Mouse (Mus musculus): ENCODE data around the gene Ncoa3. TPM values are rescaled to one million over a fixed set of nuclear protein-coding genes. Genes with fewer than 3 reads are reported as not detected.
A peak's percentile ranks its signal among the peaks of the same experiment; 100 is the strongest.

The Ncoa3 gene
- total RNA-seq, 1 experiment: 83.4 TPM

- Histone ChIP-seq H3K4me1 (ENCODE audit: control insufficient read depth in 2 of 2, insufficient read depth in 2 of 2, low read length in 2 of 2, poor library complexity in 1 of 2) (peaks cover 21 to 28% of the 10 kb centered on the region in 2 experiments), H3K27ac (ENCODE audit: insufficient read depth, low read depth, low read length, poor library complexity, severe bottlenecking) (peak overlapping the region; percentile 96), H3K36me3 (ENCODE audit: control insufficient read depth, insufficient read depth, low read length, poor library complexity, severe bottlenecking) (no peaks in the 10 kb centered on the region), H3K9me3 (ENCODE audit: control insufficient read depth, insufficient read depth, low read depth, low read length) (no peaks in the 10 kb centered on the region), H3K4me3 (ENCODE audit: insufficient read depth in 1 of 2, low read depth in 1 of 2, low read length in 2 of 2, poor library complexity in 1 of 2, severe bottlenecking in 1 of 2) (no peak overlapping the region), H3K9ac (ENCODE audit: insufficient read depth, low read depth, low read length, poor library complexity, severe bottlenecking) (peak overlapping the region; percentile 3; the same call in 1 of the 2 replicates)
- no peak for DNase-seq (ENCODE audit: low read depth, low spot score)
- in situ Hi-C loops (cut with MboI; ENCODE audit: low sequenced_read_pairs in 2 of 2, unreplicated experiment in 2 of 2): no loop called here
- TF ChIP-seq ZNF384 (IDR thresholded peaks at IDR 0.05; ENCODE audit: low read depth, low read length) (no peak), HCFC1 (IDR thresholded peaks at IDR 0.05; ENCODE audit: borderline replicate concordance, insufficient read depth, low read length) (no peak), MAFK (IDR thresholded peaks at IDR 0.05; ENCODE audit: insufficient read depth, low read depth, low read length) (no peak), ZC3H11A (IDR thresholded peaks at IDR 0.05; ENCODE audit: borderline replicate concordance, low read depth, low read length) (no peak), CHD2 (IDR thresholded peaks at IDR 0.05; ENCODE audit: low read depth, low read length) (no peak)
Observed at GRCm38 (mm10) chr2:165970767-165971166, 21.7 kb upstream of the Ncoa3 start.

DNA sequence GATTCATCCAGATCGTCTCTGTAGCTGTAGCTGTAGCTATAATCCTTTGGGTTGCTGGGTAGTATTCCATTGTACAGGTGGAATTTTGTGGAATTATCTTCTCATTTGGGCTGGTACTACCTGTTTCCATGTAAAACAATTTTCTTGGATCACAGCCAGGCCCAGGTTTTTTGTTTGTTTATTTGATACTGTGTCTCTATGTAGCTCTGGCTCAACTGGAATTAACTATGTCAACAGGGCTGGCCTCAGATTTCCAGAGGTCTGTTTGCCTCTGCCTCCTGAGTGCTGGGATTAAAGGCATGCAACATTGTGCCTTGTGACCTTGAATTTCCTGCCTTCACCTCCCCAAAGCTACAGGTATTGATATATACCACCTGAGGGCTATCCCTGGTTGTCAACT is 18.1 kb upstream of the Ncoa3 start:
- Histone ChIP-seq H3K36me3 (ENCODE audit: control insufficient read depth, insufficient read depth, low read length, poor library complexity, severe bottlenecking) (no peaks in the 10 kb centered on the region), H3K27ac (ENCODE audit: insufficient read depth, low read depth, low read length, poor library complexity, severe bottlenecking) (no peak overlapping the region), H3K9me3 (ENCODE audit: control insufficient read depth, insufficient read depth, low read depth, low read length) (no peaks in the 10 kb centered on the region), H3K4me1 (ENCODE audit: control insufficient read depth in 2 of 2, insufficient read depth in 2 of 2, low read length in 2 of 2, poor library complexity in 1 of 2) (peaks cover 12 to 30% of the 10 kb centered on the region in 2 experiments), H3K4me3 (ENCODE audit: insufficient read depth in 1 of 2, low read depth in 1 of 2, low read length in 2 of 2, poor library complexity in 1 of 2, severe bottlenecking in 1 of 2) (no peak overlapping the region), H3K9ac (ENCODE audit: insufficient read depth, low read depth, low read length, poor library complexity, severe bottlenecking) (no peak overlapping the region)
- in situ Hi-C loops (cut with MboI; ENCODE audit: low sequenced_read_pairs in 2 of 2, unreplicated experiment in 2 of 2): no loop called here
- no peak for DNase-seq (ENCODE audit: low read depth, low spot score)
- TF ChIP-seq ZC3H11A (IDR thresholded peaks at IDR 0.05; ENCODE audit: borderline replicate concordance, low read depth, low read length) (no peak), HCFC1 (IDR thresholded peaks at IDR 0.05; ENCODE audit: borderline replicate concordance, insufficient read depth, low read length) (no peak), CHD2 (IDR thresholded peaks at IDR 0.05; ENCODE audit: low read depth, low read length) (no peak), MAFK (IDR thresholded peaks at IDR 0.05; ENCODE audit: insufficient read depth, low read depth, low read length) (no peak), ZNF384 (IDR thresholded peaks at IDR 0.05; ENCODE audit: low read depth, low read length) (no peak)

- in situ Hi-C loops (cut with MboI; ENCODE audit: low sequenced_read_pairs in 2 of 2, unreplicated experiment in 2 of 2): no loop called here
- DNase-seq (ENCODE audit: low read depth, low spot score): no peak
- Histone ChIP-seq H3K9ac (ENCODE audit: insufficient read depth, low read depth, low read length, poor library complexity, severe bottlenecking) (no peak overlapping the region), H3K36me3 (ENCODE audit: control insufficient read depth, insufficient read depth, low read length, poor library complexity, severe bottlenecking) (no peaks in the 10 kb centered on the region), H3K4me3 (ENCODE audit: insufficient read depth in 1 of 2, low read depth in 1 of 2, low read length in 2 of 2, poor library complexity in 1 of 2, severe bottlenecking in 1 of 2) (no peak overlapping the region), H3K27ac (ENCODE audit: insufficient read depth, low read depth, low read length, poor library complexity, severe bottlenecking) (peak overlapping the region; percentile 79), H3K9me3 (ENCODE audit: control insufficient read depth, insufficient read depth, low read depth, low read length) (no peaks in the 10 kb centered on the region), H3K4me1 (ENCODE audit: control insufficient read depth in 2 of 2, insufficient read depth in 2 of 2, low read length in 2 of 2, poor library complexity in 1 of 2) (peaks cover 14 to 24% of the 10 kb centered on the region in 2 experiments)
- no peak for TF ChIP-seq ZNF384 (IDR thresholded peaks at IDR 0.05; ENCODE audit: low read depth, low read length)
- no peak for TF ChIP-seq HCFC1 (IDR thresholded peaks at IDR 0.05; ENCODE audit: borderline replicate concordance, insufficient read depth, low read length)
- no peak for TF ChIP-seq CHD2 (IDR thresholded peaks at IDR 0.05; ENCODE audit: low read depth, low read length)
- no peak for TF ChIP-seq ZC3H11A (IDR thresholded peaks at IDR 0.05; ENCODE audit: borderline replicate concordance, low read depth, low read length)
- TF ChIP-seq MAFK (IDR thresholded peaks at IDR 0.05; ENCODE audit: insufficient read depth, low read depth, low read length): no peak
Observed at GRCm38 (mm10) chr2:165976186-165976585, 16.2 kb upstream of the Ncoa3 start.

DNA sequence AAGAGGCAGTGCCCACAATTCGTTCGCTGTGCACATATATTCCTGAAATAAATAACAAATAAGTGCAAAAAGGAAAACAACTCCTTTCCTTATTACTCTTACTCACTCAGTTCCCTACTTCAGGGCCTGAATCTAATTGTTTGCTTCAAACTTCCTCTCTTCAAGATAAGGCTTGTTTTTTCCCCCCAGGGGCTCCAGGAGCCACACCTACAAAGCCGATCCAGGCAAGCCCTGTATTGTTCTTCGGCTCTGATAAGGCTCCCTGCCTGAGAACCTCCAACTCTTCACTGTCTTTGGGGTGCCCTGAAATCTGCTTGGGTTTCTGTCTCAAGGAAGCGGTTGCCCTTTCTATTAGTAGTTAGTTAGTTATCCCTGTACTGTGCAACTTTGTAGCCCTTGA is 15.6 kb upstream of the Ncoa3 start:
- in situ Hi-C loops (cut with MboI; ENCODE audit: low sequenced_read_pairs in 2 of 2, unreplicated experiment in 2 of 2): no loop called here
- Histone ChIP-seq H3K4me3 (ENCODE audit: insufficient read depth in 1 of 2, low read depth in 1 of 2, low read length in 2 of 2, poor library complexity in 1 of 2, severe bottlenecking in 1 of 2) (no peak overlapping the region), H3K36me3 (ENCODE audit: control insufficient read depth, insufficient read depth, low read length, poor library complexity, severe bottlenecking) (no peaks in the 10 kb centered on the region), H3K9me3 (ENCODE audit: control insufficient read depth, insufficient read depth, low read depth, low read length) (no peaks in the 10 kb centered on the region), H3K27ac (ENCODE audit: insufficient read depth, low read depth, low read length, poor library complexity, severe bottlenecking) (peak overlapping the region; percentile 79; the same call in 1 of the 2 replicates), H3K9ac (ENCODE audit: insufficient read depth, low read depth, low read length, poor library complexity, severe bottlenecking) (no peak overlapping the region), H3K4me1 (ENCODE audit: control insufficient read depth in 2 of 2, insufficient read depth in 2 of 2, low read length in 2 of 2, poor library complexity in 1 of 2) (peaks cover 12 to 22% of the 10 kb centered on the region in 2 experiments)
- no peak for DNase-seq (ENCODE audit: low read depth, low spot score)
- TF ChIP-seq CHD2 (IDR thresholded peaks at IDR 0.05; ENCODE audit: low read depth, low read length): no peak
- TF ChIP-seq MAFK (IDR thresholded peaks at IDR 0.05; ENCODE audit: insufficient read depth, low read depth, low read length): no peak
- TF ChIP-seq ZC3H11A (IDR thresholded peaks at IDR 0.05; ENCODE audit: borderline replicate concordance, low read depth, low read length): no peak

DNA sequence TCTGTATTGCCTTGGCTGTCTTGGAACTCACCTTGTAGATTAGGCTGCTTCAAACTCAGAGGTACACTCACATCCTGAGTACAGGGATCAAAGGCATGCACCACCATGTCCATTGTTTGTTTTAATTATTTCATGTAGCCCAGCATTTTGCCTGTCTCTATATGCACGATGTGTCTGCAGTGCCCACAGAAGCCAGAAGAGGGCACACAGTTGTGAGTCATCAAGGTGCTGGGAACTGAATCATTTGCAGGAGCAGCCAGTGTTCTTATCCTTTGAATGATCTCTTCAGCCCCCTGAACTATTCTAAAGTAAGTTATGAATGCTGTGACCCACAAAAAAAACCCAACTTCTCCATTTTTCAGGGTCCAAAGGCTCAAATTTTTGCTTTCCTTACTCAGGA is 14.3 kb upstream of the Ncoa3 start:
- no peaks in the 10 kb centered on the region for H3K9me3 ChIP-seq (ENCODE audit: control insufficient read depth, insufficient read depth, low read depth, low read length)
- 0 out of 2 replicates have a peak, but pooled peaks have one; percentile 28 for TF ChIP-seq ZC3H11A (IDR thresholded peaks at IDR 0.05; ENCODE audit: borderline replicate concordance, low read depth, low read length)
- TF ChIP-seq MAFK (IDR thresholded peaks at IDR 0.05; ENCODE audit: insufficient read depth, low read depth, low read length): peak; percentile 68
- no peak for TF ChIP-seq ZNF384 (IDR thresholded peaks at IDR 0.05; ENCODE audit: low read depth, low read length)
- no peak for TF ChIP-seq CHD2 (IDR thresholded peaks at IDR 0.05; ENCODE audit: low read depth, low read length)
- H3K4me1 ChIP-seq (ENCODE audit: control insufficient read depth in 2 of 2, insufficient read depth in 2 of 2, low read length in 2 of 2, poor library complexity in 1 of 2): peaks cover 15% of the 10 kb centered on the region in 2 experiments
- H3K4me3 ChIP-seq (ENCODE audit: insufficient read depth in 1 of 2, low read depth in 1 of 2, low read length in 2 of 2, poor library complexity in 1 of 2, severe bottlenecking in 1 of 2): no peak overlapping the region
- in situ Hi-C loops (cut with MboI; ENCODE audit: low sequenced_read_pairs in 2 of 2, unreplicated experiment in 2 of 2): no loop called here
- H3K27ac ChIP-seq (ENCODE audit: insufficient read depth, low read depth, low read length, poor library complexity, severe bottlenecking): peak overlapping the region; percentile 79; the same call in 1 of the 2 replicates
- no peak for DNase-seq (ENCODE audit: low read depth, low spot score)
- no peaks in the 10 kb centered on the region for H3K36me3 ChIP-seq (ENCODE audit: control insufficient read depth, insufficient read depth, low read length, poor library complexity, severe bottlenecking)
- no peak overlapping the region for H3K9ac ChIP-seq (ENCODE audit: insufficient read depth, low read depth, low read length, poor library complexity, severe bottlenecking)

Measured in ES-E14 (cell line).